Mouse (Mus musculus): Measurements from ENCODE around the gene Ltbp1. TPM values are rescaled to one million over a fixed set of nuclear protein-coding genes. Genes with fewer than 3 reads are reported as not detected.

The Ltbp1 gene
- polyA plus RNA-seq, 1 experiment, result 12.2 TPM

DNA sequence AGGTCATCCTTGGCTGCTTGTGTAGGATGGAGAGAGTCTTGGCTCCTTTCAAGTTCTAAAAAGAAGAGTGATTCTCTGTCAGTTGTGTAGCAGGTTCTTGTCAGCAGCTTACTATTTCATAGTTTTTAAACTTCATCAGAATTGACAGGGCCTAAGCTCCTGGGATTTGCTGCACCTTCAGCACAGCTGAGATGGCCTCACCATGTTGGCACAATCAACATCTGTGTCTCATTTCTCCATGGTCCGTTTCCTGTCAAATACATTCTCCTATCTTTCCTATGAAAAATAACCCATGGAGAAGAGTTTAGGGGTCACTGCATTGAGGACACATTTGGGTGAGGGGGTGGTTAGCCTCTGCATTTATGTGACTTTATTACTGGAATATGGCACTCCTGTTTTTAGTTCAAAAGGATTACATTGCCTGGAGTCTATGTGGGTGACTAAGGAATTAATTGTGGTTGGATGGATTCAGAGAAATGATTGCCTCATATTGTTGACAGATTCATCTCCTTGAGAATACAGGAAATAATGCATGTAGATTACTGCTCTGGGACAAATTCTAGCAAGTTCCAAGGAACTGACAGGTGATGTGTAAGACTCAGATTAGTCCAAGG is 299.5 kb downstream of the Ltbp1 start:
- whole genome bisulfite sequencing, result 96% methylated on average over 1 of the region's 1 CpGs
- TF ChIP-seq CTCF (IDR thresholded peaks at IDR 0.05; ENCODE audit: extremely low read depth, insufficient read length, insufficient replicate concordance, low read depth, low read length) (no peak), POLR2A (IDR thresholded peaks at IDR 0.05; ENCODE audit: low read depth, low read length) (no peak)
- Histone ChIP-seq H3K4me3 (ENCODE audit: low read depth, low read length) (no peak overlapping the region), H3K27ac (ENCODE audit: insufficient read depth, low read depth, low read length) (no peak overlapping the region), H3K27me3 (ENCODE audit: control insufficient read depth, insufficient read depth, low read length) (no peaks in the 10 kb centered on the region), H3K36me3 (ENCODE audit: control insufficient read depth, insufficient read depth, low read length) (no peaks in the 10 kb centered on the region), H3K4me1 (ENCODE audit: control insufficient read depth, insufficient read depth, insufficient read length, low read length) (no peaks in the 10 kb centered on the region)

DNA sequence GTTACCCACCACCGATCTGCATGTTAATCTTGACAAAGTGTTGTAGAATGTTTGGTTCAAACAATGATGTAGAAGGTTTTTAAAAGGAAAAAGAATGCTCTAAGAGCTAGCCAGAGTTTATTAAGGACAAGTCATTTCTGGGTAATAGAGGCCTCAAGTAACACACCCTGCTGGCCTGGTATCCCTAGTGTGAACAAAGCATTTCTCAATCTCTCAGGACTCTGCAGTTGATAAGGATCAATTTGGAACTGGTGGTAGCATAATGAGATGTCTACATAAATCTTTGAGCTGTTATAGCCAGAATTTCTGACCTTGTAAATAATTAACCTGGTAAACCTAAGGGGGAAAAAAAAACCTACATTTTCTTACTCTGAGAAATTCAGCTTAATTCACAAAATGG is 300.3 kb downstream of the Ltbp1 start:
- Histone ChIP-seq H3K36me3 (ENCODE audit: control insufficient read depth, insufficient read depth, low read length) (no peaks in the 10 kb centered on the region), H3K27ac (ENCODE audit: insufficient read depth, low read depth, low read length) (no peak overlapping the region), H3K27me3 (ENCODE audit: control insufficient read depth, insufficient read depth, low read length) (no peaks in the 10 kb centered on the region), H3K4me3 (ENCODE audit: low read depth, low read length) (no peak overlapping the region), H3K4me1 (ENCODE audit: control insufficient read depth, insufficient read depth, insufficient read length, low read length) (no peaks in the 10 kb centered on the region)
- TF ChIP-seq CTCF (IDR thresholded peaks at IDR 0.05; ENCODE audit: extremely low read depth, insufficient read length, insufficient replicate concordance, low read depth, low read length) (no peak), POLR2A (IDR thresholded peaks at IDR 0.05; ENCODE audit: low read depth, low read length) (no peak)
- 73% methylated on average over 1 of the region's 1 CpGs for WGBS

DNA sequence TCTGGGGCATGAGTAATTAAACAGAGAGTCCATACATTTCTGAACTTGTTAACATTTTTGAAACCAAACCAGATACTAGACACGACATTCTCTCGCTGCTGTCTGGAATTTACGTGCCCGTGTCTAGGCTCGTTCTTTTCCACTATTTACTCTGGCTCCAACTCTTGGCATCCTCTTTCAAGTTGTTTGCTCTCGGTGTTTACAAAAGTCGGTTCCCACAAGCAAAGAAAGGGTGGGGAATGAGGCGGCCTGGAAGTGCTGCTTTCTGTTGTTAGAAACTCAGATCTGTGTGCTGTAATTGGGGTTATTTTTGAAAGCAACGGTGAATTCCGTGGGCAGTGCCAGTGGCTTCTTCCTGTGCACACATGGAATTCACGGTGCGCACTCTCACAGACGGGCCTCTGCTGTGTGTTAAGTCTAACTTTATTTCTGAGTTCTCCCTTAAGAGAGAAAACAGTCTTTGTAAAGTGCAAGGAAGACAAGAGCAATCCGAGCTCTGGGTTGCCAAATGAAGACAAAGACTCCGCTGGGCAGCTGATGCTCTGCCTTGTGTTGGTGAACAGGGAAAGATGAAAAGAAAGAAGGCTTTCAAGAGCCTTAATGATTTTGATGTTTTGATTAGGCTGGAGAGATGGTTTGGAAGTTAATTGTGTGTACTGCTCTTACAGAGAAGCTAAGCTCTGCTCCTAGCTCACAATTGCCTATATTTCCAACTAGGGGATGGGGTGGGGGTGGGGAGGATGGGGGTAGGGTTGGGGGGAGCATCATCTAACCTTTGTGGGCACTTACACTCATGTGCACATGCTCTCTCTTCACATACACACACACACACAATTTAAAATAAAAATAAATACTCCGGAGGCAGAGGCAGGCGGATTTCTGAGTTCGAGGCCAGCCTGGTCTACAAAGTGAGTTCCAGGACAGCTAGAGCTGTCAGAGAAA is 302.0 kb downstream of the Ltbp1 start:
- WGBS, result 37% methylated on average over 18 of the region's 18 CpGs
- H3K36me3 ChIP-seq (ENCODE audit: control insufficient read depth, insufficient read depth, low read length), result no peaks in the 10 kb centered on the region
- TF ChIP-seq POLR2A (IDR thresholded peaks at IDR 0.05; ENCODE audit: low read depth, low read length) (no peak), CTCF (IDR thresholded peaks at IDR 0.05; ENCODE audit: extremely low read depth, insufficient read length, insufficient replicate concordance, low read depth, low read length) (no peak)
- H3K27me3 ChIP-seq (ENCODE audit: control insufficient read depth, insufficient read depth, low read length), result no peaks in the 10 kb centered on the region
- peak overlapping the region; percentile 60; the same call in 1 of the 2 replicates for H3K27ac ChIP-seq (ENCODE audit: insufficient read depth, low read depth, low read length)
- no peaks in the 10 kb centered on the region for H3K4me1 ChIP-seq (ENCODE audit: control insufficient read depth, insufficient read depth, insufficient read length, low read length)
- H3K4me3 ChIP-seq (ENCODE audit: low read depth, low read length), result no peak overlapping the region

DNA sequence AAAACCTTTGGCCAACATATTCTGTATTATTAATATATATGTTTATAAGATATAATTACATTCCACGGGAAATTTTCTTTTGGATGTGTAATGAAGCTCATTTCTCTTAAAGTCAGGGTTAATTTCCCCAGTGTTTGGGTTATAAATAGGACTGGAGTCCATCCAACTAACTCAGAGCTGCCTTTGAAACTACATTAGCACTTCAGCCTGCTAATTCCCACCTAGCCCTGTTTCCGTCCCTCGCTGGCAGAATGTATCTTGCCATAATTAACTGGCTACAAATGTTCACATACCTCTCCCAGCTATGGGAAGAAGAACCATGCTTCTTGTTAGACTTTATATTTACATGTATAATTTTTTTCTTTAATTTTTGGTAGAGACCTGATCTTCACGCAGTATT is 311.7 kb downstream of the Ltbp1 start:
- no peak overlapping the region for H3K27ac ChIP-seq (ENCODE audit: insufficient read depth, low read depth, low read length)
- no peaks in the 10 kb centered on the region for H3K27me3 ChIP-seq (ENCODE audit: control insufficient read depth, insufficient read depth, low read length)
- no peaks in the 10 kb centered on the region for H3K4me1 ChIP-seq (ENCODE audit: control insufficient read depth, insufficient read depth, insufficient read length, low read length)
- 81% methylated on average over 4 of the region's 4 CpGs for WGBS
- H3K36me3 ChIP-seq (ENCODE audit: control insufficient read depth, insufficient read depth, low read length), result no peaks in the 10 kb centered on the region
- no peak for TF ChIP-seq CTCF (IDR thresholded peaks at IDR 0.05; ENCODE audit: extremely low read depth, insufficient read length, insufficient replicate concordance, low read depth, low read length)
- no peak for TF ChIP-seq POLR2A (IDR thresholded peaks at IDR 0.05; ENCODE audit: low read depth, low read length)
- no peak overlapping the region for H3K4me3 ChIP-seq (ENCODE audit: low read depth, low read length)

DNA sequence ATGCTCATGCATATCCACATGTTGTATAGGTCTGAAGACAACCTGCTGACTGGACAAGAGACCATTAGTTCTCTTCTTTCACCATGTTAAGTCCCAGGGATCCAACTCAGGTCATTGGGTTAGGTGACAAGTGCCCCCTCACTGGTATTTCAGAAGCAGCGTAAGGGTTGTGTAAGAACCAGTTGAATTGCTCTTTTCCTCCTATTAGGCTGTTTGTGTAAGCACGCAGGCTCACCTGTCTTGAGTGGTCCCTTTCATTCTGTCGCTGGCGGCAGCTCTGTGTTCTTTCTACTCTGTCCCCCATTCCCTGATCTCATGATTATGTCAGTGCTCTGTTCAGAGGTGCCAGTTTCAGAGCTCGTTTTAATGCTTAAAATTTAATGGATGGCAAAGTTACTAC is 317.9 kb downstream of the Ltbp1 start:
- Histone ChIP-seq H3K27me3 (ENCODE audit: control insufficient read depth, insufficient read depth, low read length) (no peaks in the 10 kb centered on the region), H3K4me1 (ENCODE audit: control insufficient read depth, insufficient read depth, insufficient read length, low read length) (no peaks in the 10 kb centered on the region), H3K36me3 (ENCODE audit: control insufficient read depth, insufficient read depth, low read length) (no peaks in the 10 kb centered on the region), H3K4me3 (ENCODE audit: low read depth, low read length) (no peak overlapping the region), H3K27ac (ENCODE audit: insufficient read depth, low read depth, low read length) (no peak overlapping the region)
- 91% methylated on average over 5 of the region's 5 CpGs for WGBS
- no peak for TF ChIP-seq POLR2A (IDR thresholded peaks at IDR 0.05; ENCODE audit: low read depth, low read length)
- TF ChIP-seq CTCF (IDR thresholded peaks at IDR 0.05; ENCODE audit: extremely low read depth, insufficient read length, insufficient replicate concordance, low read depth, low read length), result no peak

DNA sequence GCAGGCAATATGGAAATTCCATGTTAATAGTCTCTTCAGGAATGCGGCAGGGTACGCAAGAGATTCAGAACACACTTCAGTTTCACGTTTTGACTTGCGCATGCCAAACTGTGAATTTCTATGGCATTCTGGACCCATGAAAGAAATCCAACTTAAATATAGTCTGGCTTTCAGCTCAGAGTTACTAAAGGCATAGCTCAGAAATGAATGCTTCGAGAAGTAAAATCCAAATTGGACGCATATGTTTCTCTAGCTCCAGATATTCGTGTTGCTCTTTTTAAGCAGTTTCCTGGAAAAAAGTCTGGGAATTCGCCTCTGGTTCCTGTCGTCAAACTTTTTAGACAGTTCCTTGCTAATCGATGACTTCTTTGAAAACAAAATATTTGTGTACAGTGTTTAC is 318.4 kb downstream of the Ltbp1 start:
- no peak for TF ChIP-seq CTCF (IDR thresholded peaks at IDR 0.05; ENCODE audit: extremely low read depth, insufficient read length, insufficient replicate concordance, low read depth, low read length)
- no peak for TF ChIP-seq POLR2A (IDR thresholded peaks at IDR 0.05; ENCODE audit: low read depth, low read length)
- Histone ChIP-seq H3K4me1 (ENCODE audit: control insufficient read depth, insufficient read depth, insufficient read length, low read length) (no peaks in the 10 kb centered on the region), H3K36me3 (ENCODE audit: control insufficient read depth, insufficient read depth, low read length) (no peaks in the 10 kb centered on the region), H3K27ac (ENCODE audit: insufficient read depth, low read depth, low read length) (no peak overlapping the region), H3K27me3 (ENCODE audit: control insufficient read depth, insufficient read depth, low read length) (no peaks in the 10 kb centered on the region), H3K4me3 (ENCODE audit: low read depth, low read length) (no peak overlapping the region)
- WGBS, result 91% methylated on average over 10 of the region's 10 CpGs

DNA sequence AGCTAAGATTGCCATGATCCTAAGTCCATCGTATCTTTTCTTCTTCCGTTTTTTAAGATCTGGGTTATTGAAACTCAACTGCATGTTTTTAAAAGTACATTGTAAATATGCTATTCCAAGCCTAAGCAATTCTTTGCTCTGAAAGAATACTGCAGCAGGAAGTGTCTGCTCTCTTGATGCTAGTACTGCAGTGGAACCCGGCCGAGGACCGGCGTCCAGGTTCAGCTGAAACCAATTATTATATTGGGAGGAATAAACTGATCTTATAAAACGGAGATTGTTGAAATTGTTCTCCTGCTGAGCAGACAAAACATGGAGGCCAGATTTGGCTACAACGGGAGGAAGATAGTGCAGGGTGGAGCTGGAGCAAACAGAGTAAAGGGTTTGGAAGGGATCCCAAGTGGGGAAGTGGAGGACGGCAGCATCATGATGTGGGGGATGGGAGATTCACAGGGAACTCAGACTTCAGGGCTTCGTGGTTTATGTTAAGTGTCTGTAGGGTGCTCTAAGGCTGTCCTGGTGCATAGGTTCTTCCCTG is 322.8 kb downstream of the Ltbp1 start:
- Histone ChIP-seq H3K4me3 (ENCODE audit: low read depth, low read length) (no peak overlapping the region), H3K36me3 (ENCODE audit: control insufficient read depth, insufficient read depth, low read length) (no peaks in the 10 kb centered on the region), H3K4me1 (ENCODE audit: control insufficient read depth, insufficient read depth, insufficient read length, low read length) (no peaks in the 10 kb centered on the region), H3K27me3 (ENCODE audit: control insufficient read depth, insufficient read depth, low read length) (no peaks in the 10 kb centered on the region), H3K27ac (ENCODE audit: insufficient read depth, low read depth, low read length) (no peak overlapping the region; the same call in 1 of the 2 replicates)
- 75% methylated on average over 10 of the region's 10 CpGs for WGBS
- TF ChIP-seq POLR2A (IDR thresholded peaks at IDR 0.05; ENCODE audit: low read depth, low read length) (no peak), CTCF (IDR thresholded peaks at IDR 0.05; ENCODE audit: extremely low read depth, insufficient read length, insufficient replicate concordance, low read depth, low read length) (no peak)
